Mouse (Mus musculus): ENCODE measurements around the gene Rcbtb1. TPM values are rescaled to one million over a fixed set of nuclear protein-coding genes. Genes with fewer than 3 reads are reported as not detected.
"Not testable (repeated sequence)": the region's sequence is repeated elsewhere in the genome, so short reads cannot be mapped to it uniquely, and the experiment has no call there.

Rcbtb1 gene
- total RNA-seq, 2 experiments from 2014 or later, result 9.5 to 17.6 TPM

GRCm38 (mm10) chr14:59274961-59275360 lies 74.0 kb downstream of the Rcbtb1 start:
- ATAC-seq (replicated peaks; ENCODE audit: poor library complexity), result not testable (repeated sequence)

Other genes starting within 250 kb of the Rcbtb1 start
- not detected in 2 replicates for gene 1700129C05Rik, start 58.3 kb upstream of the Rcbtb1 start, total RNA-seq (2015)
- not detected in 2 replicates for gene 1700129C05Rik, start 58.3 kb upstream of the Rcbtb1 start, total RNA-seq (2017)
- gene Gm5142, start 22.5 kb upstream of the Rcbtb1 start, total RNA-seq (2015), result not detected in 2 replicates
- gene Gm5142, start 22.5 kb upstream of the Rcbtb1 start, total RNA-seq (2017), result not detected in 2 replicates
- gene Gm6904, start 59.0 kb downstream of the Rcbtb1 start, total RNA-seq (2015), result 1.1 TPM in 1 of 2 replicates, not detected in the other
- gene Gm6904, start 59.0 kb downstream of the Rcbtb1 start, total RNA-seq (2017), result 0.30 TPM in 1 of 2 replicates, not detected in the other
- not detected in 2 replicates for gene Phf11a, start 96.3 kb downstream of the Rcbtb1 start, total RNA-seq (2015)
- gene Phf11a, start 96.3 kb downstream of the Rcbtb1 start, total RNA-seq (2017), result 0.34 TPM in 1 of 2 replicates, not detected in the other
- gene Phf11b, start 140.1 kb downstream of the Rcbtb1 start, total RNA-seq (2015), result 3.0 and 3.8 TPM in 2 replicates
- 3.7 and 8.0 TPM in 2 replicates for gene Phf11b, start 140.1 kb downstream of the Rcbtb1 start, total RNA-seq (2017)
- 0.93 and 1.8 TPM in 2 replicates for gene Phf11d, start 164.3 kb downstream of the Rcbtb1 start, total RNA-seq (2015)
- gene Phf11d, start 164.3 kb downstream of the Rcbtb1 start, total RNA-seq (2017), result 2.1 and 3.7 TPM in 2 replicates
- gene Phf11c, start 194.2 kb downstream of the Rcbtb1 start, total RNA-seq (2015), result 1.4 and 1.5 TPM in 2 replicates
- gene Phf11c, start 194.2 kb downstream of the Rcbtb1 start, total RNA-seq (2017), result 1.2 and 1.4 TPM in 2 replicates
- 38.2 and 41.4 TPM in 2 replicates for gene Setdb2, start 239.7 kb downstream of the Rcbtb1 start, total RNA-seq (2015)
- gene Setdb2, start 239.7 kb downstream of the Rcbtb1 start, total RNA-seq (2017), result 27.4 and 30.4 TPM in 2 replicates
- gene Cab39l, start 239.8 kb downstream of the Rcbtb1 start, total RNA-seq (2015), result 42.5 and 44.4 TPM in 2 replicates
- 30.8 and 31.0 TPM in 2 replicates for gene Cab39l, start 239.8 kb downstream of the Rcbtb1 start, total RNA-seq (2017)